Mouse (Mus musculus) layer of hippocampus, adult 2 months (tissue): ENCODE measurements around the gene Slc1a2. TPM values are rescaled to one million over a fixed set of nuclear protein-coding genes. Genes with fewer than 3 reads are reported as not detected.

Source experiments
- DNase-seq, 2 experiments: peaks; one replicate each; pipeline ENCODE4 v3.0.0; 2022; ENCODE audit warnings: low spot score in 2 of 2
- H3K27ac ChIP-seq: fragments of 200-600 bp; 2 replicates; pipeline ENCODE4 v1.8.1; 2022
- H3K4me3 ChIP-seq: fragments of 200-600 bp; 2 replicates; pipeline ENCODE4 v1.8.1; 2022; ENCODE audit warnings: mild to moderate bottlenecking
- CTCF ChIP-seq: fragments of 200-600 bp; conservative IDR thresholded peaks from 2 replicates; pipeline ENCODE4 v1.8.1; 2022; ENCODE audit warnings: antibody characterized with exemption, mild to moderate bottlenecking, moderate library complexity
- total RNA-seq, 2 experiments: library from RNA; stranded (reverse); gene quantifications; 2 replicates each; pipeline ENCODE4 v1.2.3; 2021

The Slc1a2 gene
- total RNA-seq, 2 experiments from 2014 or later = 1,761 to 1,800 TPM

GRCm38 (mm10) chr2:102735031-102735430 is 76.6 kb downstream of the Slc1a2 start:
- Histone ChIP-seq H3K4me3 (no peak overlapping the region), H3K27ac (no peak overlapping the region)
- DNase-seq = no peak
- no peak for TF ChIP-seq CTCF

- Histone ChIP-seq H3K27ac (no peak overlapping the region), H3K4me3 (no peak overlapping the region)
- TF ChIP-seq CTCF = no peak
- no peak for DNase-seq
These were observed 77.4 kb downstream of the Slc1a2 start for GRCm38 (mm10) chr2:102735811-102736210.

- Histone ChIP-seq H3K4me3 (no peak overlapping the region), H3K27ac (no peak overlapping the region)
- DNase-seq = no peak
- no peak for TF ChIP-seq CTCF
These were observed 78.0 kb downstream of the Slc1a2 start for GRCm38 (mm10) chr2:102736490-102736889.

GRCm38 (mm10) chr2:102738852-102739251 is 80.4 kb downstream of the Slc1a2 start:
- H3K4me3 ChIP-seq = no peak overlapping the region
- TF ChIP-seq CTCF = no peak
- no peak overlapping the region for H3K27ac ChIP-seq
- DNase-seq = no peak

- DNase-seq = peak in 1 of 2 experiments; percentile 36
- no peak for TF ChIP-seq CTCF
- H3K27ac ChIP-seq = no peak overlapping the region
- H3K4me3 ChIP-seq = no peak overlapping the region
These were observed 84.2 kb downstream of the Slc1a2 start for GRCm38 (mm10) chr2:102742685-102743084.

GRCm38 (mm10) chr2:102743918-102744696 is 85.6 kb downstream of the Slc1a2 start:
- DNase-seq = peak; percentile 61 to 65
- peak; percentile 81 for TF ChIP-seq CTCF
- Histone ChIP-seq H3K27ac (peak overlapping the region; percentile 21; the same call in 1 of the 2 replicates), H3K4me3 (no peak overlapping the region)

GRCm38 (mm10) chr2:102745259-102745906 is 86.9 kb downstream of the Slc1a2 start:
- peak in 1 of 2 experiments; percentile 48 for DNase-seq
- H3K27ac ChIP-seq = peak overlapping the region; percentile 21; the same call in 1 of the 2 replicates
- TF ChIP-seq CTCF = no peak
- H3K4me3 ChIP-seq = no peak overlapping the region; the same call in 1 of the 2 replicates

- H3K4me3 ChIP-seq = no peak overlapping the region
- H3K27ac ChIP-seq = no peak overlapping the region
- no peak for TF ChIP-seq CTCF
- DNase-seq = no peak
These were observed 89.3 kb downstream of the Slc1a2 start for GRCm38 (mm10) chr2:102747758-102748157.

GRCm38 (mm10) chr2:102749926-102750325 is 91.5 kb downstream of the Slc1a2 start:
- TF ChIP-seq CTCF = no peak
- no peak overlapping the region for H3K27ac ChIP-seq
- no peak overlapping the region for H3K4me3 ChIP-seq
- no peak for DNase-seq

- TF ChIP-seq CTCF = no peak
- H3K4me3 ChIP-seq = no peak overlapping the region
- no peak for DNase-seq
- H3K27ac ChIP-seq = no peak overlapping the region
These were observed 93.4 kb downstream of the Slc1a2 start for GRCm38 (mm10) chr2:102751846-102752245.

GRCm38 (mm10) chr2:102757241-102757860 is 98.9 kb downstream of the Slc1a2 start:
- no peak for DNase-seq
- TF ChIP-seq CTCF = no peak
- H3K4me3 ChIP-seq = no peak overlapping the region

GRCm38 (mm10) chr2:102759479-102759878 is 101.0 kb downstream of the Slc1a2 start:
- H3K4me3 ChIP-seq = no peak overlapping the region
- no peak for TF ChIP-seq CTCF
- DNase-seq = peak in 1 of 2 experiments; percentile 38
- peak overlapping the region; percentile 56 for H3K27ac ChIP-seq

More at GRCm38 (mm10) chr2:102757241-102757860, 98.9 kb downstream of the Slc1a2 start:
- H3K27ac ChIP-seq = no peak overlapping the region
